Mouse (Mus musculus) stomach, embryonic 16.5 days (tissue): Measurements from ENCODE around the gene Pou2f3. TPM values are rescaled to one million over a fixed set of nuclear protein-coding genes. Genes with fewer than 3 reads are reported as not detected.

Experiments used
- ATAC-seq: fragments of 200-750 bp; cut with Nextera tagmentation; 2 replicates; pipeline ENCODE4 v1.8.0; 2017; ENCODE audit warnings: moderate number of reproducible peaks, moderate TSS enrichment; ENCODE audit not compliant: insufficient read depth, low FRiP score
- H3K27ac ChIP-seq: fragments of 300-500 bp; sonication (generic); 2 replicates; pipeline ENCODE4 v1.5.1; 2014; ENCODE audit warnings: low read length
- H3K27me3 ChIP-seq: fragments of 300-500 bp; sonication (generic); 2 replicates; pipeline ENCODE4 v1.6.1; 2014; ENCODE audit warnings: low read length, control low read depth, mixed read lengths; ENCODE audit not compliant: control insufficient read depth, insufficient read depth
- H3K36me3 ChIP-seq: fragments of 300-500 bp; sonication (generic); 2 replicates; pipeline ENCODE4 v1.6.1; 2014; ENCODE audit warnings: low read length; ENCODE audit not compliant: control insufficient read depth, insufficient read depth
- H3K4me1 ChIP-seq: fragments of 300-500 bp; sonication (generic); 2 replicates; pipeline ENCODE4 v1.6.1; 2014; ENCODE audit warnings: low read length, control low read depth, mixed read lengths; ENCODE audit not compliant: control insufficient read depth, insufficient read depth
- H3K4me2 ChIP-seq: fragments of 300-500 bp; sonication (generic); 2 replicates; pipeline ENCODE4 v1.6.1; 2014; ENCODE audit warnings: low read depth, low read length, mixed read lengths
- H3K4me3 ChIP-seq: fragments of 300-500 bp; sonication (generic); replicated peaks from 2 replicates; pipeline ENCODE4 v1.5.1; 2014; ENCODE audit warnings: mild to moderate bottlenecking, low read length
- H3K9ac ChIP-seq: fragments of 300-500 bp; sonication (generic); 2 replicates; pipeline ENCODE4 v1.6.1; 2014; ENCODE audit warnings: low read length
- H3K9me3 ChIP-seq: fragments of 300-500 bp; sonication (generic); replicated peaks from 2 replicates; pipeline ENCODE4 v1.6.1; 2016; ENCODE audit warnings: low read length, control low read depth; ENCODE audit not compliant: control insufficient read depth
- WGBS: fragments of 180-500 bp; shearing (Covaris S2); extraction: QIAGEN DNeasy Blood & Tissue Kit; methylation state at CpG from one replicate; pipeline ENCODE4 v1.1.7; 2014; 5-methylcytosine and 5-hydroxymethylcytosine counted together
- polyA plus RNA-seq: library from polyadenylated mRNA; unstranded; fragments of >200 nt; fragmentation: Nextera tagmentation; extraction: Ambion mirVana; gene quantifications from 2 replicates; pipeline ENCODE4 v1.2.1, GENCODE M21; 2015

The Pou2f3 gene
- polyA plus RNA-seq, 1 experiment from 2014 or later: 0.98 TPM

GRCm38 (mm10) chr9:43115431-43116133, 94.6 kb downstream of the Pou2f3 start:
- H3K27ac ChIP-seq: no peak overlapping the region
- peak overlapping the region; percentile 63 for H3K4me3 ChIP-seq
- H3K4me1 ChIP-seq: peaks cover 7% of the 10 kb centered on the region
- no peaks in the 10 kb centered on the region for H3K27me3 ChIP-seq
- H3K9me3 ChIP-seq: no peaks in the 10 kb centered on the region
- H3K4me2 ChIP-seq: peak overlapping the region; percentile 73
- 27% methylated on average over 12 of the region's 12 CpGs for WGBS
- no peak for ATAC-seq
- H3K36me3 ChIP-seq: no peaks in the 10 kb centered on the region
- H3K9ac ChIP-seq: peak overlapping the region; percentile 76

GRCm38 (mm10) chr9:43114833-43115232, 95.3 kb downstream of the Pou2f3 start:
- Histone ChIP-seq H3K4me2 (no peak overlapping the region), H3K4me3 (no peak overlapping the region), H3K9me3 (no peaks in the 10 kb centered on the region), H3K27me3 (no peaks in the 10 kb centered on the region), H3K27ac (no peak overlapping the region), H3K36me3 (no peaks in the 10 kb centered on the region), H3K4me1 (peaks cover 7% of the 10 kb centered on the region), H3K9ac (no peak overlapping the region)
- ATAC-seq: no peak
- WGBS: 64% methylated on average over 4 of the region's 4 CpGs

GRCm38 (mm10) chr9:43110286-43110980, 99.7 kb downstream of the Pou2f3 start:
- no peak overlapping the region for H3K27ac ChIP-seq
- H3K9me3 ChIP-seq: no peaks in the 10 kb centered on the region
- H3K9ac ChIP-seq: no peak overlapping the region
- peaks cover 1% of the 10 kb centered on the region; the same call in 1 of the 2 replicates for H3K4me1 ChIP-seq
- no peaks in the 10 kb centered on the region for H3K27me3 ChIP-seq
- no peaks in the 10 kb centered on the region for H3K36me3 ChIP-seq
- H3K4me3 ChIP-seq: no peak overlapping the region
- WGBS: 84% methylated on average over 8 of the region's 8 CpGs
- no peak for ATAC-seq
- no peak overlapping the region for H3K4me2 ChIP-seq

- 90% methylated on average over 7 of the region's 7 CpGs for WGBS
- H3K27ac ChIP-seq: no peak overlapping the region
- no peaks in the 10 kb centered on the region for H3K36me3 ChIP-seq
- ATAC-seq: no peak
- no peak overlapping the region for H3K4me2 ChIP-seq
- no peak overlapping the region for H3K4me3 ChIP-seq
- no peaks in the 10 kb centered on the region for H3K9me3 ChIP-seq
- H3K9ac ChIP-seq: no peak overlapping the region
- no peaks in the 10 kb centered on the region for H3K4me1 ChIP-seq
- no peaks in the 10 kb centered on the region for H3K27me3 ChIP-seq
Measured at GRCm38 (mm10) chr9:43109125-43109524, 101.0 kb downstream of the Pou2f3 start.

- Histone ChIP-seq H3K4me2 (no peak overlapping the region), H3K9ac (no peak overlapping the region), H3K36me3 (no peaks in the 10 kb centered on the region), H3K27ac (no peak overlapping the region), H3K9me3 (no peaks in the 10 kb centered on the region), H3K27me3 (no peaks in the 10 kb centered on the region), H3K4me3 (no peak overlapping the region), H3K4me1 (0 out of 2 replicates have a peak, but pooled peaks cover under 1% of the 10 kb centered on the region)
- 85% methylated on average over 3 of the region's 3 CpGs for whole genome bisulfite sequencing
- no peak for ATAC-seq
Measured at GRCm38 (mm10) chr9:43108721-43109120, 101.4 kb downstream of the Pou2f3 start.

GRCm38 (mm10) chr9:43108081-43108480, 102.1 kb downstream of the Pou2f3 start:
- H3K4me3 ChIP-seq: no peak overlapping the region
- H3K9ac ChIP-seq: no peak overlapping the region; the same call in 1 of the 2 replicates
- no peaks in the 10 kb centered on the region for H3K27me3 ChIP-seq
- H3K4me1 ChIP-seq: peaks cover 6% of the 10 kb centered on the region; the same call in 1 of the 2 replicates
- H3K9me3 ChIP-seq: no peaks in the 10 kb centered on the region
- H3K4me2 ChIP-seq: no peak overlapping the region
- H3K27ac ChIP-seq: peak overlapping the region; percentile 1; the same call in 1 of the 2 replicates
- 79% methylated on average over 1 of the region's 1 CpGs for WGBS
- ATAC-seq: no peak
- no peaks in the 10 kb centered on the region for H3K36me3 ChIP-seq

GRCm38 (mm10) chr9:43107555-43107954, 102.6 kb downstream of the Pou2f3 start:
- H3K4me3 ChIP-seq: no peak overlapping the region
- no peak for ATAC-seq

GRCm38 (mm10) chr9:43107187-43107517, 103.0 kb downstream of the Pou2f3 start, which contains the start of gene Arhgef12:
Arhgef12 (minus strand) TSS chr9:43107239.
- H3K4me1 ChIP-seq: peaks cover 12% of the 10 kb centered on the region; the same call in 1 of the 2 replicates
- peak within 1 kb of the TSS; percentile 95 for H3K27ac ChIP-seq
- no peaks in the 10 kb centered on the region for H3K9me3 ChIP-seq
- no peaks in the 10 kb centered on the region for H3K27me3 ChIP-seq
- ATAC-seq: no peak
- 17% methylated on average over 10 of the region's 10 CpGs for WGBS
- peak within 1 kb of the TSS; percentile 94 for H3K4me3 ChIP-seq
- H3K9ac ChIP-seq: peak within 1 kb of the TSS; percentile 98
- no peaks in the 10 kb centered on the region for H3K36me3 ChIP-seq
- peak within 1 kb of the TSS; percentile 87 for H3K4me2 ChIP-seq

More at GRCm38 (mm10) chr9:43107555-43107954, 102.6 kb downstream of the Pou2f3 start:
- no peaks in the 10 kb centered on the region for H3K36me3 ChIP-seq
- no peak overlapping the region for H3K9ac ChIP-seq
- no peaks in the 10 kb centered on the region for H3K27me3 ChIP-seq
- H3K4me2 ChIP-seq: peak overlapping the region; percentile 87; the same call in 1 of the 2 replicates
- 46% methylated on average over 5 of the region's 5 CpGs for WGBS
- peaks cover 11% of the 10 kb centered on the region; the same call in 1 of the 2 replicates for H3K4me1 ChIP-seq
- H3K27ac ChIP-seq: peak overlapping the region; percentile 1; the same call in 1 of the 2 replicates
- no peaks in the 10 kb centered on the region for H3K9me3 ChIP-seq
